Mouse (Mus musculus): ENCODE measurements around the gene Zfp867. TPM values are rescaled to one million over a fixed set of nuclear protein-coding genes. Genes with fewer than 3 reads are reported as not detected.

Zfp867 gene
- total RNA-seq (2014; rRNA removed), result 3.2 and 4.1 TPM in 2 replicates
- 0.34 and 0.39 TPM in 2 replicates for polyA plus RNA-seq (2012; rRNA removed)

- H3K4me3 ChIP-seq (ENCODE audit: insufficient read depth, low read depth, low read length), result peak within 1 kb of the TSS; percentile 74
- H3K4me1 ChIP-seq (ENCODE audit: control insufficient read depth, insufficient read depth, low read length), result no peaks in the 10 kb centered on the region; the same call in 1 of the 2 replicates
- H3K9ac ChIP-seq (ENCODE audit: low read depth, low read length), result peak within 1 kb of the TSS; percentile 79
- no peaks in the 10 kb centered on the region for H3K27me3 ChIP-seq (ENCODE audit: control insufficient read depth, insufficient read depth, low read length)
- TF ChIP-seq CTCF (IDR thresholded peaks at IDR 0.05; ENCODE audit: low read depth, low read length) (no peak), POLR2A (IDR thresholded peaks at IDR 0.05; ENCODE audit: extremely low read depth, insufficient read depth, low read length) (peak; percentile 58; the same call in 1 of the 2 replicates)
- under 1% methylated on average over 19 of the region's 19 CpGs for WGBS
- H3K36me3 ChIP-seq (ENCODE audit: control insufficient read depth, insufficient read depth, low read length), result no peaks in the 10 kb centered on the region
- H3K27ac ChIP-seq (replicated peaks; ENCODE audit: insufficient read depth, low read depth, low read length), result peak within 1 kb of the TSS; percentile 65
- DNase-seq (ENCODE audit: extremely low read depth, low read depth, low spot score), result peak; percentile 84
- peaks cover 10% of the 10 kb centered on the region; the same call in 1 of the 2 replicates for H3K79me2 ChIP-seq (ENCODE audit: control insufficient read depth, insufficient read depth, low read length)
These were observed at the start of gene Zfp867 for GRCm38 (mm10) chr11:59472326-59472677. Gene Zfp867 (minus strand): TSS chr11:59472474.

- no peak overlapping the region for H3K9ac ChIP-seq (ENCODE audit: low read depth, low read length)
- no peaks in the 10 kb centered on the region for H3K27me3 ChIP-seq (ENCODE audit: control insufficient read depth, insufficient read depth, low read length)
- H3K36me3 ChIP-seq (ENCODE audit: control insufficient read depth, insufficient read depth, low read length), result no peaks in the 10 kb centered on the region
- DNase-seq (ENCODE audit: extremely low read depth, low read depth, low spot score), result peak; percentile 74
- no peaks in the 10 kb centered on the region for H3K79me2 ChIP-seq (ENCODE audit: control insufficient read depth, insufficient read depth, low read length)
- H3K4me1 ChIP-seq (ENCODE audit: control insufficient read depth, insufficient read depth, low read length), result peaks cover 2% of the 10 kb centered on the region; the same call in 1 of the 2 replicates
- no peak overlapping the region for H3K27ac ChIP-seq (replicated peaks; ENCODE audit: insufficient read depth, low read depth, low read length)
- WGBS, result 43% methylated on average over 6 of the region's 6 CpGs
- no peak overlapping the region for H3K4me3 ChIP-seq (ENCODE audit: insufficient read depth, low read depth, low read length)
- no peak for TF ChIP-seq CTCF (IDR thresholded peaks at IDR 0.05; ENCODE audit: low read depth, low read length)
- TF ChIP-seq POLR2A (IDR thresholded peaks at IDR 0.05; ENCODE audit: extremely low read depth, insufficient read depth, low read length), result no peak
These were observed 47.6 kb upstream of the Zfp867 start for GRCm38 (mm10) chr11:59519741-59520495.

- H3K9ac ChIP-seq (ENCODE audit: low read depth, low read length), result no peak overlapping the region
- peaks cover 2% of the 10 kb centered on the region for H3K4me1 ChIP-seq (ENCODE audit: control insufficient read depth, insufficient read depth, low read length)
- H3K36me3 ChIP-seq (ENCODE audit: control insufficient read depth, insufficient read depth, low read length), result no peaks in the 10 kb centered on the region
- 63% methylated on average over 10 of the region's 10 CpGs for WGBS
- no peak overlapping the region for H3K4me3 ChIP-seq (ENCODE audit: insufficient read depth, low read depth, low read length)
- peak; percentile 25 for DNase-seq (ENCODE audit: extremely low read depth, low read depth, low spot score)
- TF ChIP-seq POLR2A (IDR thresholded peaks at IDR 0.05; ENCODE audit: extremely low read depth, insufficient read depth, low read length) (no peak), CTCF (IDR thresholded peaks at IDR 0.05; ENCODE audit: low read depth, low read length) (no peak)
- no peak overlapping the region for H3K27ac ChIP-seq (replicated peaks; ENCODE audit: insufficient read depth, low read depth, low read length)
- no peaks in the 10 kb centered on the region for H3K79me2 ChIP-seq (ENCODE audit: control insufficient read depth, insufficient read depth, low read length)
- no peaks in the 10 kb centered on the region for H3K27me3 ChIP-seq (ENCODE audit: control insufficient read depth, insufficient read depth, low read length)
These were observed 46.0 kb upstream of the Zfp867 start for GRCm38 (mm10) chr11:59518226-59518625.

DNA sequence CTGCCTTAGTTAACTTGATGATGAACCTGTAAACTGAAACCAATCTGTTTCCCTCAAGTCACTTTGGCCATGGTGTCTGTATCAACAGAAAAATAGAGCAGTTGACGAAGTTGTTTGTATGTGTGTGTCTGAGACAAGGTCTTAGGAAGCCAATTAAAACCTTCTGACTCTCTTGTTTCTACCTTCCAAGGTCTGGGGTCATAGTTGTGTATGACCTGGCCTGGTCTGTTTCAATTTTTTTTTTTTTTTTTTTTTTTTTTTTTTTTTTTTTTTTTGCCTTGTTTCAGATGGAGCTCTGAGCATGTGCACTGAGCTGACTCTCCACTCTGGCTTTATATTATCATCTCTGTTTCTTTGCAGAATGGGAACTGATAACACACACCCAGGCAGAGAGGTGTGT lies 45.2 kb upstream of the Zfp867 start:
- TF ChIP-seq POLR2A (IDR thresholded peaks at IDR 0.05; ENCODE audit: extremely low read depth, insufficient read depth, low read length), result no peak
- TF ChIP-seq CTCF (IDR thresholded peaks at IDR 0.05; ENCODE audit: low read depth, low read length), result no peak
- H3K9ac ChIP-seq (ENCODE audit: low read depth, low read length), result no peak overlapping the region

GRCm38 (mm10) chr11:59514789-59515188 lies 42.5 kb upstream of the Zfp867 start:
- 71% methylated on average over 3 of the region's 3 CpGs for WGBS
- Histone ChIP-seq H3K4me1 (ENCODE audit: control insufficient read depth, insufficient read depth, low read length) (peaks cover 4% of the 10 kb centered on the region), H3K27me3 (ENCODE audit: control insufficient read depth, insufficient read depth, low read length) (no peaks in the 10 kb centered on the region), H3K9ac (ENCODE audit: low read depth, low read length) (no peak overlapping the region), H3K36me3 (ENCODE audit: control insufficient read depth, insufficient read depth, low read length) (no peaks in the 10 kb centered on the region), H3K4me3 (ENCODE audit: insufficient read depth, low read depth, low read length) (no peak overlapping the region), H3K79me2 (ENCODE audit: control insufficient read depth, insufficient read depth, low read length) (no peaks in the 10 kb centered on the region), H3K27ac (replicated peaks; ENCODE audit: insufficient read depth, low read depth, low read length) (peak overlapping the region; percentile 60)
- TF ChIP-seq POLR2A (IDR thresholded peaks at IDR 0.05; ENCODE audit: extremely low read depth, insufficient read depth, low read length) (no peak), CTCF (IDR thresholded peaks at IDR 0.05; ENCODE audit: low read depth, low read length) (no peak)
- DNase-seq (ENCODE audit: extremely low read depth, low read depth, low spot score), result no peak

More for the DNA sequence above, 45.2 kb upstream of the Zfp867 start:
- no peak for DNase-seq (ENCODE audit: extremely low read depth, low read depth, low spot score)
- Histone ChIP-seq H3K79me2 (ENCODE audit: control insufficient read depth, insufficient read depth, low read length) (no peaks in the 10 kb centered on the region), H3K27me3 (ENCODE audit: control insufficient read depth, insufficient read depth, low read length) (no peaks in the 10 kb centered on the region), H3K4me3 (ENCODE audit: insufficient read depth, low read depth, low read length) (no peak overlapping the region), H3K4me1 (ENCODE audit: control insufficient read depth, insufficient read depth, low read length) (peaks cover 6% of the 10 kb centered on the region), H3K27ac (replicated peaks; ENCODE audit: insufficient read depth, low read depth, low read length) (no peak overlapping the region), H3K36me3 (ENCODE audit: control insufficient read depth, insufficient read depth, low read length) (no peaks in the 10 kb centered on the region)
- 93% methylated on average over 1 of the region's 1 CpGs for WGBS

GRCm38 (mm10) chr11:59514381-59514780 lies 42.1 kb upstream of the Zfp867 start:
- 81% methylated on average over 6 of the region's 6 CpGs for WGBS
- Histone ChIP-seq H3K36me3 (ENCODE audit: control insufficient read depth, insufficient read depth, low read length) (no peaks in the 10 kb centered on the region), H3K27ac (replicated peaks; ENCODE audit: insufficient read depth, low read depth, low read length) (peak overlapping the region; percentile 60), H3K4me3 (ENCODE audit: insufficient read depth, low read depth, low read length) (no peak overlapping the region), H3K27me3 (ENCODE audit: control insufficient read depth, insufficient read depth, low read length) (no peaks in the 10 kb centered on the region), H3K4me1 (ENCODE audit: control insufficient read depth, insufficient read depth, low read length) (peaks cover 4% of the 10 kb centered on the region), H3K79me2 (ENCODE audit: control insufficient read depth, insufficient read depth, low read length) (no peaks in the 10 kb centered on the region), H3K9ac (ENCODE audit: low read depth, low read length) (no peak overlapping the region)
- DNase-seq (ENCODE audit: extremely low read depth, low read depth, low spot score), result no peak
- TF ChIP-seq POLR2A (IDR thresholded peaks at IDR 0.05; ENCODE audit: extremely low read depth, insufficient read depth, low read length), result no peak
- no peak for TF ChIP-seq CTCF (IDR thresholded peaks at IDR 0.05; ENCODE audit: low read depth, low read length)

Data from liver, adult 2 months (tissue).